Mouse (Mus musculus) layer of hippocampus, adult 8-10 months (tissue): Measurements from ENCODE around the gene Gys2. TPM values are rescaled to one million over a fixed set of nuclear protein-coding genes. Genes with fewer than 3 reads are reported as not detected.

Experiments
- DNase-seq, 2 experiments: peaks; one replicate each; pipeline ENCODE4 v3.0.0; 2022; ENCODE audit warnings: low spot score in 2 of 2
- total RNA-seq, 4 experiments: library from RNA; stranded (reverse); gene quantifications; 2 replicates each; pipeline ENCODE4 v1.2.4; 2022

The Gys2 gene
- total RNA-seq, 4 experiments from 2014 or later = 0.16 to 0.18 (median 0.16) TPM; not detected in 1

GRCm38 (mm10) chr6:142458010-142458409 lies 14.9 kb downstream of the Gys2 start:
- DNase-seq = no peak

GRCm38 (mm10) chr6:142455314-142455996 lies 17.5 kb downstream of the Gys2 start:
- peak in 1 of 2 experiments; percentile 9 for DNase-seq

GRCm38 (mm10) chr6:142453311-142453710 lies 19.6 kb downstream of the Gys2 start:
- no peak for DNase-seq

GRCm38 (mm10) chr6:142451381-142451780 lies 21.5 kb downstream of the Gys2 start:
- DNase-seq = no peak

GRCm38 (mm10) chr6:142429072-142429471 lies 43.8 kb downstream of the Gys2 start:
- DNase-seq = no peak

GRCm38 (mm10) chr6:142424976-142425375 lies 47.9 kb downstream of the Gys2 start:
- no peak for DNase-seq

GRCm38 (mm10) chr6:142414597-142414996 lies 58.3 kb downstream of the Gys2 start:
- no peak for DNase-seq

- DNase-seq = no peak
These were observed 59.1 kb downstream of the Gys2 start for GRCm38 (mm10) chr6:142413845-142414244.

- DNase-seq = no peak
These were observed 59.9 kb downstream of the Gys2 start, which contains the start of gene Spx for GRCm38 (mm10) chr6:142412906-142413491. Spx (plus strand) TSS chr6:142413441.

GRCm38 (mm10) chr6:142411140-142411539 lies 61.8 kb downstream of the Gys2 start:
- DNase-seq = no peak

- no peak for DNase-seq
These were observed 77.2 kb downstream of the Gys2 start for GRCm38 (mm10) chr6:142395756-142396155.

GRCm38 (mm10) chr6:142394669-142395068 lies 78.2 kb downstream of the Gys2 start:
- DNase-seq = peak; percentile 22 to 37

- no peak for DNase-seq
These were observed 80.6 kb downstream of the Gys2 start for GRCm38 (mm10) chr6:142392312-142392711.

GRCm38 (mm10) chr6:142389101-142389500 lies 83.8 kb downstream of the Gys2 start:
- DNase-seq = no peak

GRCm38 (mm10) chr6:142387755-142388271 lies 85.1 kb downstream of the Gys2 start:
- no peak for DNase-seq

GRCm38 (mm10) chr6:142387011-142387754 lies 85.7 kb downstream of the Gys2 start, which contains the start of the genes Recql and Golt1b:
Recql (minus strand) TSS chr6:142387087.
Golt1b (plus strand) TSS chr6:142387221.
- peak; percentile 97 to 99 for DNase-seq

- DNase-seq = no peak
These were observed 86.5 kb downstream of the Gys2 start for GRCm38 (mm10) chr6:142386285-142387010.

GRCm38 (mm10) chr6:142384521-142384920 lies 88.4 kb downstream of the Gys2 start:
- no peak for DNase-seq

GRCm38 (mm10) chr6:142381615-142382014 lies 91.3 kb downstream of the Gys2 start:
- DNase-seq = no peak

- DNase-seq = no peak
These were observed 92.9 kb downstream of the Gys2 start for GRCm38 (mm10) chr6:142379961-142380360.
